8 mouse cellular contexts compared by ENCODE assay signal in the genomic region with DNA sequence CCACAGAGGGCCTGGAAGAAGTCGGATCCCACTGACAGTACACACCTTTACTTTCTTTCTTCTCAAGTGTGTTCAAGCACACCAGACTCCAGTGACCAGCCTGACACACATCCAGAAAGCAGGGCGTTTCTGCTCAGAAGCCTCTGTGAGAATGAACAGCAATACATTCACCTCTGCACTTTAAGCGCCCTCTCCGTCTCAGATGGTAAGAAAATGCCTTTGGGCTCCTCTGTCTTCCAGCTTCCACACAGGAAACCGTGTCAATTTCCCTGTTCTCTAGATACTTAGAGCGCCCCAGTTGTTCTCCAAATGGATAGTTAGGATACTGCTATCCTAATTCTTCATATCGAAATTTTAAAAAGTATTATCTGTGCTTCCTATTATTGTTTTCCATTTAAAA. TPM values are rescaled to one million over a fixed set of nuclear protein-coding genes. Genes with fewer than 3 reads are reported as not detected.
DNase-seq lines count a peak whose midpoint lies in the region; ATAC-seq and TF ChIP-seq lines count a peak whose summit lies in the region.

No protein-coding gene starts in this region.

- no peak for TF ChIP-seq CTCF in layer of hippocampus, adult 2 months (conservative IDR thresholded peaks at IDR 0.05)
- TF ChIP-seq CTCF in thymus, adult 2 months (IDR thresholded peaks at IDR 0.05; ENCODE audit: borderline replicate concordance, control insufficient read depth, extremely low read depth, insufficient read depth, low read length, poor library complexity) = no peak

- no peaks in the 10 kb centered on the region for H3K27me3 ChIP-seq in embryonic facial prominence, embryonic 13.5 days
- H3K27me3 ChIP-seq in limb, embryonic 10.5 days (ENCODE audit: low read depth, poor library complexity, severe bottlenecking) = no peaks in the 10 kb centered on the region
- no peaks in the 10 kb centered on the region for H3K27me3 ChIP-seq in neural tube, embryonic 14.5 days (ENCODE audit: control insufficient read depth, insufficient read depth, low read length)
- no peaks in the 10 kb centered on the region for H3K27me3 ChIP-seq in thymus, adult 2 months (ENCODE audit: control insufficient read depth, insufficient read depth, low read length)

- DNase-seq in layer of hippocampus, adult 2 months (ENCODE audit: low spot score in 2 of 2) = no peak
- DNase-seq in layer of hippocampus, adult 9-11 months = no peak
- DNase-seq in limb, embryonic 10.5 days (ENCODE audit: low spot score) = no peak
- DNase-seq in layer of hippocampus, postnatal 36 days = no peak
- no peak for DNase-seq in thymus, postnatal 4 days
- no peak for DNase-seq in thymus, adult 2 months

- H3K4me1 ChIP-seq in embryonic facial prominence, embryonic 13.5 days = peaks cover 34% of the 10 kb centered on the region
- peaks cover 29% of the 10 kb centered on the region for H3K4me1 ChIP-seq in limb, embryonic 10.5 days
- H3K4me1 ChIP-seq in neural tube, embryonic 14.5 days (ENCODE audit: control insufficient read depth, insufficient read depth, low read length) = peaks cover 28% of the 10 kb centered on the region
- peaks cover 13% of the 10 kb centered on the region for H3K4me1 ChIP-seq in thymus, adult 2 months (replicated peaks; ENCODE audit: control insufficient read depth, insufficient read depth, low read length)

- H3K27ac ChIP-seq in layer of hippocampus, adult 2 months = peak overlapping the region; percentile 48
- H3K27ac ChIP-seq in embryonic facial prominence, embryonic 13.5 days = 0 out of 2 replicates have a peak overlapping the region, but pooled peaks have one; percentile 44
- peak overlapping the region; percentile 20; the same call in 1 of the 2 replicates for H3K27ac ChIP-seq in limb, embryonic 10.5 days
- H3K27ac ChIP-seq in neural tube, embryonic 14.5 days (ENCODE audit: low read depth, low read length) = no peak overlapping the region
- no peak overlapping the region for H3K27ac ChIP-seq in thymus, adult 2 months (ENCODE audit: control insufficient read depth, insufficient read depth, low read length)

- TF ChIP-seq POLR2A in thymus, adult 2 months (IDR thresholded peaks at IDR 0.05; ENCODE audit: control insufficient read depth, extremely low read depth, insufficient read depth, low read length, poor library complexity) = no peak

- no peak for ATAC-seq in embryonic facial prominence, embryonic 13.5 days (ENCODE audit: insufficient number of reproducible peaks, insufficient read depth, low FRiP score, low TSS enrichment, low read depth)
- no peak for ATAC-seq in neural tube, embryonic 14.5 days (ENCODE audit: low read depth)

- peak overlapping the region; percentile 69 for H3K9ac ChIP-seq in embryonic facial prominence, embryonic 13.5 days
- H3K9ac ChIP-seq in neural tube, embryonic 14.5 days (replicated peaks; ENCODE audit: low read depth, low read length) = peak overlapping the region; percentile 17; the same call in 1 of the 2 replicates

- no peaks in the 10 kb centered on the region for H3K9me3 ChIP-seq in embryonic facial prominence, embryonic 13.5 days
- H3K9me3 ChIP-seq in limb, embryonic 10.5 days (replicated peaks) = no peaks in the 10 kb centered on the region
- H3K9me3 ChIP-seq in neural tube, embryonic 14.5 days (ENCODE audit: control insufficient read depth, low read length) = no peaks in the 10 kb centered on the region

- H3K36me3 ChIP-seq in embryonic facial prominence, embryonic 13.5 days = no peaks in the 10 kb centered on the region
- H3K36me3 ChIP-seq in limb, embryonic 10.5 days = peaks cover 20% of the 10 kb centered on the region
- no peaks in the 10 kb centered on the region for H3K36me3 ChIP-seq in neural tube, embryonic 14.5 days (ENCODE audit: control insufficient read depth, insufficient read depth, low read length)
- H3K36me3 ChIP-seq in thymus, adult 2 months (ENCODE audit: control insufficient read depth, insufficient read depth, low read length) = no peaks in the 10 kb centered on the region

- H3K4me3 ChIP-seq in layer of hippocampus, adult 2 months = peak overlapping the region; percentile 81
- peak overlapping the region; percentile 96 for H3K4me3 ChIP-seq in embryonic facial prominence, embryonic 13.5 days
- H3K4me3 ChIP-seq in limb, embryonic 10.5 days = peak overlapping the region; percentile 99
- peak overlapping the region; percentile 98 for H3K4me3 ChIP-seq in neural tube, embryonic 14.5 days (ENCODE audit: low read depth, low read length)
- no peak overlapping the region for H3K4me3 ChIP-seq in thymus, adult 2 months (ENCODE audit: control insufficient read depth, insufficient read depth, low read length)

- 12% methylated on average over 7 of the region's 7 CpGs for WGBS in embryonic facial prominence, embryonic 13.5 days
- 28% methylated on average over 7 of the region's 7 CpGs for WGBS in limb, embryonic 10.5 days
- 20% methylated on average over 7 of the region's 7 CpGs for WGBS in neural tube, embryonic 14.5 days
- 87% methylated on average over 7 of the region's 7 CpGs for WGBS in thymus, adult 2 months

- H3K4me2 ChIP-seq in embryonic facial prominence, embryonic 13.5 days = peak overlapping the region; percentile 93
- peak overlapping the region; percentile 60 for H3K4me2 ChIP-seq in neural tube, embryonic 14.5 days (ENCODE audit: low read depth, low read length)

RNA-seq across cellular contexts. Expression of a gene that starts 2.2 kb away (rescaled TPM):
- total RNA-seq in layer of hippocampus, adult 2 months (2021) = 100 to 1,000 TPM; 132 to 141 TPM
- 12.3 and 13.9 TPM in 2 replicates for polyA plus RNA-seq in embryonic facial prominence, embryonic 13.5 days (2015; fragmentation: Nextera tagmentation; extraction: Ambion mirVana)
- polyA plus RNA-seq in limb, embryonic 10.5 days (2016; fragmentation: Nextera tagmentation; extraction: Ambion mirVana) = 11.6 and 11.7 TPM in 2 replicates
- polyA plus RNA-seq in neural tube, embryonic 14.5 days (2014; fragmentation: Nextera tagmentation; extraction: Ambion mirVana) = 64.6 and 65.6 TPM in 2 replicates
- 100 to 1,000 TPM; 136 to 142 TPM for total RNA-seq in layer of hippocampus, postnatal 36 days (2021)
- 7.3 and 13.4 TPM in 2 replicates for polyA plus RNA-seq in thymus, adult 2 months (2012; rRNA removed)

Comparison
In these comparisons a context has a peak if more than half of its experiments do, and no peak if none do; other contexts are left out.
1. H3K27ac ChIP-seq: peak in layer of hippocampus, adult 2 months (single experiment), embryonic facial prominence, embryonic 13.5 days (single experiment) and limb, embryonic 10.5 days (single experiment); none in neural tube, embryonic 14.5 days (single experiment) and thymus, adult 2 months (single experiment).